Mouse (Mus musculus): ENCODE measurements around the gene Scgb1a1. TPM values are rescaled to one million over a fixed set of nuclear protein-coding genes. Genes with fewer than 3 reads are reported as not detected.

Scgb1a1 gene
- polyA plus RNA-seq, 1 experiment from 2014 or later = not detected

DNA sequence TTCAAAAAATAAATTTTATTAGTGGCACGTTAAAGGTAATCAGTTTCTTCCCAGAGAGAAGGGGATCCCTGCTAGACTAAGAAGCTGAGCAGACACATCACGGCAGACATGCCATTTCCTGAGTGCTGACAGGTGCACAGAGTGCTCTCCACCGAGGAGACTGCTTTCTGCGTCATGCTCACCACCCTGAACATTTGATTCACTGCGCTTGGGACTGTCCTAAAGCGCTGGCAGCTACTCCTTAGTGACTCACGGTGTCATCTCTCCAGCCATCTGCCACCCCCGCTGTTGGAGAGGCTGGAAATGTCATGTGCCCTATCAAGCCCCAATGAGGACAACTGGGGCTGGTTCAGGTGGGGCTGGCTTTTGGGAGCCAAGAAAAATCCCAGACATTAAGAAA lies 24.3 kb upstream of the Scgb1a1 start:
- WGBS = 81% methylated on average over 8 of the region's 8 CpGs
- no peak overlapping the region for H3K4me3 ChIP-seq
- DNase-seq (ENCODE audit: low spot score) = no peak
- no peaks in the 10 kb centered on the region for H3K9me3 ChIP-seq (replicated peaks)
- peaks cover 1% of the 10 kb centered on the region; the same call in 1 of the 2 replicates for H3K4me1 ChIP-seq
- H3K36me3 ChIP-seq = 0 out of 2 replicates have a peak, but pooled peaks cover 9% of the 10 kb centered on the region
- no peaks in the 10 kb centered on the region for H3K27me3 ChIP-seq (ENCODE audit: low read depth, poor library complexity, severe bottlenecking)
- no peak overlapping the region for H3K27ac ChIP-seq (replicated peaks)

DNA sequence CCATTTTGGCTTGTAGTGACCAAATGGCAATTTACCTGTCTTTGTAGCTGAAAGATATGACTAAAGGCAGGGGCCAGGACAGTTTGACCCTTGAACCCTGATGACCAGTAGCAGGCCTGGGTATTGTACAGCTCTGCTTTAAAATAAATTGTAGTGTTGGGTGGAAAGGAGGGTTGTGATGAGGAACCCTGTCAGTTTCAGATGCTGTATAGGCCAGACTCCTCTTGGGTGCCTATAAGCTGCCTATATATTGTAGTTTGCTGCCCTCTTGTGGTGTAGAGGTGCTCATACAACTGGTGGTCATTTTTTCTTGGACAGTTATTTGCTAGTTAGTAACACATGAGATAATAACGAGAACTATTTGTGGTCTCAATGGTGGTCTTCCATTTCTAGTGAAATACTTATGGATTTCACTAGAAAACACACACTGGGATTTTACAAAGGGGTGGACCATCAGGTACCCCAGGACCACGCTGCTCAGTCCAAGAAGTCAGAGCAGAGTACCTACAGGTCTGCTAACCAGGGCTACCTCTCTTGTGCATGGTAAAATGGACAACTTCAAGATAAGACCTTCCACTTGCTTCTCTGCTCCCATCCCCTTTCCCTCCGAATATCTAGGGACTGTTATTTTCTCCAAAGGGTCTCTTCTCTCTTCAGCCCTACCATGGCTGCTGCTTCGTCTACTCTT lies 22.6 kb upstream of the Scgb1a1 start:
- 55% methylated on average over 4 of the region's 4 CpGs for WGBS
- H3K27ac ChIP-seq (replicated peaks) = no peak overlapping the region
- DNase-seq (ENCODE audit: low spot score) = peak; percentile 37
- peaks cover 5% of the 10 kb centered on the region for H3K4me1 ChIP-seq
- no peaks in the 10 kb centered on the region for H3K27me3 ChIP-seq (ENCODE audit: low read depth, poor library complexity, severe bottlenecking)
- no peak overlapping the region for H3K4me3 ChIP-seq
- no peaks in the 10 kb centered on the region for H3K9me3 ChIP-seq (replicated peaks)
- H3K36me3 ChIP-seq = 0 out of 2 replicates have a peak, but pooled peaks cover 5% of the 10 kb centered on the region

DNA sequence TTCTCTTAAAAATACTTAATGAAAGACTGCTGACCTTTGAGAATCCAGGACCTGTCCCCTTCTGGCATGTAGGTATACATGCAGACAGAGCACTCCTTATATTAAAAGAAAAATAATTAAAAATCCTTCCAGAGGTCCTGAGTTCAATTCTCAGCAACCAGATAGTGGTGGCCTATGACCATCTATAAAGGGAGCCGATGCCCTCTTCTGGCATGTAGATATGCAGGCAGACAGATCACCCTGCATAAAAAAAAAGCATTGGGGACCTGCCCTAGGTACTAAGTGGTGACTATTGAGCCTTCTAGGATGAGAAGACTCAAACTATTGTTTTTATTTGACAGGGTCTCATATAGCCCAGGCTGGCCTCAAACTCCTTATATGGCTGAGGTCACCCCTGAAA lies 20.8 kb upstream of the Scgb1a1 start:
- Histone ChIP-seq H3K9me3 (replicated peaks) (no peaks in the 10 kb centered on the region), H3K36me3 (0 out of 2 replicates have a peak, but pooled peaks cover 5% of the 10 kb centered on the region), H3K4me3 (no peak overlapping the region), H3K27me3 (ENCODE audit: low read depth, poor library complexity, severe bottlenecking) (no peaks in the 10 kb centered on the region), H3K27ac (replicated peaks) (no peak overlapping the region), H3K4me1 (peaks cover 5% of the 10 kb centered on the region)
- WGBS = 93% methylated on average over 1 of the region's 1 CpGs
- DNase-seq (ENCODE audit: low spot score) = no peak

DNA sequence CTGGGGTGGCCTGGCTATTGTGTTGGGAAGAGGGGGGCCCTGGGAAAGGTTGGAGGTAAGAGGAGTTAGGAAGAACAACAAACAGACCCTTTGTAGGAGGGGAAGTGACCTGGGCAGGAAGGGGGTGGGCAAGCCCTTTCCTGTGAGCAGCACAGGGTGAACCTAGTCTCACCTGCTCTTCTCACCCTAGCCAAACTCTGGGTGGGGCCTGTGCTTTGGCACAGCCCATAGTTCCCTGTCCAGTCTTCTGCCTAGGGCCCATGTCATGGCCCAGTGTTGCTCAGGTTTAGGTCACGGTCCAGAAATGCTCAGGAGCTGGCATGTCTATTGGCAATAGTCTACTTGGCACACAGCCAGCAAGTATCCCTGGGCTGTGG lies 19.6 kb upstream of the Scgb1a1 start:
- H3K4me1 ChIP-seq = peaks cover 5% of the 10 kb centered on the region
- WGBS = 92% methylated on average over 1 of the region's 1 CpGs
- H3K9me3 ChIP-seq (replicated peaks) = no peaks in the 10 kb centered on the region
- DNase-seq (ENCODE audit: low spot score) = no peak
- H3K27me3 ChIP-seq (ENCODE audit: low read depth, poor library complexity, severe bottlenecking) = no peaks in the 10 kb centered on the region
- no peaks in the 10 kb centered on the region for H3K36me3 ChIP-seq
- H3K4me3 ChIP-seq = no peak overlapping the region
- no peak overlapping the region for H3K27ac ChIP-seq (replicated peaks)

GRCm38 (mm10) chr19:9106751-9107378 lies 19.1 kb upstream of the Scgb1a1 start:
- DNase-seq (ENCODE audit: low spot score) = no peak
- H3K27ac ChIP-seq (replicated peaks) = no peak overlapping the region
- H3K36me3 ChIP-seq = no peaks in the 10 kb centered on the region
- 67% methylated on average over 4 of the region's 4 CpGs for WGBS
- no peaks in the 10 kb centered on the region for H3K9me3 ChIP-seq (replicated peaks)
- H3K4me3 ChIP-seq = no peak overlapping the region
- H3K4me1 ChIP-seq = peaks cover 5% of the 10 kb centered on the region
- no peaks in the 10 kb centered on the region for H3K27me3 ChIP-seq (ENCODE audit: low read depth, poor library complexity, severe bottlenecking)

DNA sequence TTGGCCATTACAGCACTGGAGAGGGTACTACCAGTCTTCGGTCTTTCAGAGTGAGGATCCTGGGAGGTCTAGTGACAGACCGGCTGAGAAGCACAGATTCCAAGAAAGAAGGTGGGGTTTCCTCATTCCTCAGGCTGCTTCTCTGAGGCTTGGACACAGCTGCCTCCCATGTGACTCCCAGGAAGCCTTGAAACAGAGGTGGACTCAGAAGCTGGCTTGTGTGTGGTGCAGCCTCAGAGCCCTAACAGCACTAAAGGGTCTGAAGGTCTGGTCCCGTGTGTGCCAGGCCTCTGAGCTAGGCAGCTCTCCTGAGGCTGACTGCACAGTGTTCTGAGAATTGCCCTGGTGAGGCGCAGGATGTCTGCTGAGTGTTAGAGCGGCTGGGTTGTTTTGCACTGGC lies 18.3 kb upstream of the Scgb1a1 start:
- Histone ChIP-seq H3K36me3 (no peaks in the 10 kb centered on the region), H3K27ac (replicated peaks) (peak overlapping the region; percentile 34; the same call in 1 of the 2 replicates), H3K9me3 (replicated peaks) (no peaks in the 10 kb centered on the region), H3K4me3 (no peak overlapping the region), H3K27me3 (ENCODE audit: low read depth, poor library complexity, severe bottlenecking) (no peaks in the 10 kb centered on the region), H3K4me1 (peaks cover 5% of the 10 kb centered on the region)
- WGBS = 67% methylated on average over 5 of the region's 5 CpGs
- DNase-seq (ENCODE audit: low spot score) = no peak

- no peak for DNase-seq (ENCODE audit: low spot score)
- H3K9me3 ChIP-seq (replicated peaks) = no peaks in the 10 kb centered on the region
- no peak overlapping the region for H3K4me3 ChIP-seq
- H3K27ac ChIP-seq (replicated peaks) = no peak overlapping the region
- H3K4me1 ChIP-seq = peaks cover 5% of the 10 kb centered on the region
- 71% methylated on average over 3 of the region's 3 CpGs for WGBS
- H3K36me3 ChIP-seq = no peaks in the 10 kb centered on the region
- H3K27me3 ChIP-seq (ENCODE audit: low read depth, poor library complexity, severe bottlenecking) = no peaks in the 10 kb centered on the region
These were observed 17.4 kb upstream of the Scgb1a1 start for GRCm38 (mm10) chr19:9105101-9105685.

DNA sequence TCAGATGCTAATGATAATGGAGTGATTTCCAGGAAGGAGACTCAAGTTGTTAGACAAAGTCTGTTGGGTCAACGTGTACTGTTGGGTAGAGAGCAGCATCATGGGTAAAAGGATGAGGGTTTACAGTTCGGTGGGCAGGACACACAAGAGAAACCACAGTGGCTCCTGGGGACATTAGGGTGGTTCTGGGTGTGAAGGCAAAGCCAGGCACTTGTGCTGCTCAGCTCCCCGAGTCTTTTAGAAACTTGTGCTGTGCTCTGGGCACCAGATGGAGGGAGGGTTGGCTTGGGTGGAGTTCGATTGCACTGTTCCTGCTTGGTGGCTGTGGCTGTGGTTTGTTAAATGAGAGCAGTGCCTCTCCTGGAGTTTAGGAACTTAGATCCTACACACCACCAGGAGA lies 16.2 kb upstream of the Scgb1a1 start:
- DNase-seq (ENCODE audit: low spot score) = no peak
- no peak overlapping the region for H3K27ac ChIP-seq (replicated peaks)
- no peaks in the 10 kb centered on the region for H3K27me3 ChIP-seq (ENCODE audit: low read depth, poor library complexity, severe bottlenecking)
- H3K9me3 ChIP-seq (replicated peaks) = no peaks in the 10 kb centered on the region
- peaks cover 5% of the 10 kb centered on the region for H3K4me1 ChIP-seq
- WGBS = 83% methylated on average over 4 of the region's 4 CpGs
- no peaks in the 10 kb centered on the region for H3K36me3 ChIP-seq
- no peak overlapping the region for H3K4me3 ChIP-seq

DNA sequence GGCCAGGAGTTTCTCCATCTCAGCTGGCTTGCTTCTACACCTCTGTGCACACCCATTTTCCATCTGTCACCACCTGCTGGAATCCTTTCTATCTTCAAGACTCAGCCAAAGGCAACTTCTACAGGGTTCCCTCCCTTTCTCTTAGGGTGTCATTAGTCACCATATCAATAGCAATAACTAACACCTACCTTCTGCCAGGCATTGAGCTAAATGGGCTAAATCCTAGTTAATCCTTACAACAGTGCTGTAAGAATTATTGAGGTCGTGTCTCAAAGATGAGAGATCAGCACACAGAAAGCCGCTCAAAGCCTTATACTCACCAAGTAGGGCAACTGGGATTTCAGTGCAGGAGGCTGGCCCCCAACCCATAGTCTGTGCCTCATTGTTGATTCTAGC lies 13.3 kb upstream of the Scgb1a1 start:
- DNase-seq (ENCODE audit: low spot score) = no peak
- Histone ChIP-seq H3K27ac (replicated peaks) (no peak overlapping the region), H3K36me3 (no peaks in the 10 kb centered on the region), H3K4me3 (no peak overlapping the region), H3K9me3 (replicated peaks) (no peaks in the 10 kb centered on the region), H3K27me3 (ENCODE audit: low read depth, poor library complexity, severe bottlenecking) (no peaks in the 10 kb centered on the region), H3K4me1 (no peaks in the 10 kb centered on the region)
- WGBS = 79% methylated on average over 2 of the region's 2 CpGs

GRCm38 (mm10) chr19:9100297-9101061 lies 12.7 kb upstream of the Scgb1a1 start:
- 86% methylated on average over 17 of the region's 17 CpGs for WGBS
- H3K4me3 ChIP-seq = no peak overlapping the region
- no peaks in the 10 kb centered on the region for H3K36me3 ChIP-seq
- H3K27ac ChIP-seq (replicated peaks) = no peak overlapping the region
- H3K9me3 ChIP-seq (replicated peaks) = no peaks in the 10 kb centered on the region
- no peak for DNase-seq (ENCODE audit: low spot score)
- H3K4me1 ChIP-seq = no peaks in the 10 kb centered on the region
- no peaks in the 10 kb centered on the region for H3K27me3 ChIP-seq (ENCODE audit: low read depth, poor library complexity, severe bottlenecking)

- 89% methylated on average over 8 of the region's 8 CpGs for WGBS
These were observed 12.0 kb upstream of the Scgb1a1 start for GRCm38 (mm10) chr19:9099751-9100150.

GRCm38 (mm10) chr19:9097441-9097840 lies 9.7 kb upstream of the Scgb1a1 start:
- Histone ChIP-seq H3K27me3 (ENCODE audit: low read depth, poor library complexity, severe bottlenecking) (no peaks in the 10 kb centered on the region), H3K27ac (replicated peaks) (no peak overlapping the region), H3K9me3 (replicated peaks) (no peaks in the 10 kb centered on the region), H3K4me3 (no peak overlapping the region), H3K4me1 (no peaks in the 10 kb centered on the region), H3K36me3 (no peaks in the 10 kb centered on the region)
- 93% methylated on average over 13 of the region's 13 CpGs for WGBS
- no peak for DNase-seq (ENCODE audit: low spot score)

More at GRCm38 (mm10) chr19:9099751-9100150, 12.0 kb upstream of the Scgb1a1 start:
- H3K4me3 ChIP-seq = no peak overlapping the region
- H3K36me3 ChIP-seq = no peaks in the 10 kb centered on the region
- H3K27me3 ChIP-seq (ENCODE audit: low read depth, poor library complexity, severe bottlenecking) = no peaks in the 10 kb centered on the region
- no peaks in the 10 kb centered on the region for H3K9me3 ChIP-seq (replicated peaks)
- H3K27ac ChIP-seq (replicated peaks) = no peak overlapping the region
- H3K4me1 ChIP-seq = no peaks in the 10 kb centered on the region
- DNase-seq (ENCODE audit: low spot score) = no peak

Measured in midbrain, embryonic 10.5 days (tissue).